Mouse (Mus musculus) hindlimb bud, embryonic 11.5 days (tissue): ENCODE data around the gene Supt7l.
A peak's percentile ranks its signal among the peaks of the same experiment; 100 is the strongest.
"Not testable (repeated sequence)": the region's sequence is repeated elsewhere in the genome, so short reads cannot be mapped to it uniquely, and the experiment has no call there.

Experiments used
- DNase-seq: peaks from one replicate; pipeline ENCODE4 v3.0.0-alpha.2; 2012; ENCODE audit warnings: low read depth, low spot score; ENCODE audit errors: extremely low spot score

Supt7l gene

DNA sequence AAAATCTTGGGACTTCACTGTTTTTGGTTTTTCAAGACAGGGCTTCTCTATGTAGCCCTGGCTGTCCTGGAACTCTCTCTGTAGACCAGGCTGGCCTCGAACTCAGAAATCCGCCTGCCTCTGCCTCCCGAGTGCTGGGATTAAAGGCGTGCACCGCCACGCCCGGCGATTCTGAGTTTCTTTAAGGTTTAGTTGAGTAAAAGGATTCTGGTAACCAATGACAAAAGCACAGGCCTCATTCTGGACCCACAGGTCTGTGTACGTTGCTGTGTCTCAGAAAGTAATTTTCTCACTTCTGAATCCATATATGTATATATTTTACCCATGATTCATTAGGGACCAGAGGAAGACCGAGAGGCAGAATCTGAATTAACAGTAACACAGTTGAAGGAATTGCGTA, at the start of gene Supt7l:
TSS of gene Supt7l (minus strand) at position 101 of the 400 bp plus-strand sequence.
- DNase-seq = not testable (repeated sequence)

- DNase-seq = no peak
Observed at GRCm38 (mm10) chr5:31576539-31576975, 49.0 kb upstream of the Supt7l start.

GRCm38 (mm10) chr5:31573722-31574121, 46.1 kb upstream of the Supt7l start:
- DNase-seq = no peak

DNA sequence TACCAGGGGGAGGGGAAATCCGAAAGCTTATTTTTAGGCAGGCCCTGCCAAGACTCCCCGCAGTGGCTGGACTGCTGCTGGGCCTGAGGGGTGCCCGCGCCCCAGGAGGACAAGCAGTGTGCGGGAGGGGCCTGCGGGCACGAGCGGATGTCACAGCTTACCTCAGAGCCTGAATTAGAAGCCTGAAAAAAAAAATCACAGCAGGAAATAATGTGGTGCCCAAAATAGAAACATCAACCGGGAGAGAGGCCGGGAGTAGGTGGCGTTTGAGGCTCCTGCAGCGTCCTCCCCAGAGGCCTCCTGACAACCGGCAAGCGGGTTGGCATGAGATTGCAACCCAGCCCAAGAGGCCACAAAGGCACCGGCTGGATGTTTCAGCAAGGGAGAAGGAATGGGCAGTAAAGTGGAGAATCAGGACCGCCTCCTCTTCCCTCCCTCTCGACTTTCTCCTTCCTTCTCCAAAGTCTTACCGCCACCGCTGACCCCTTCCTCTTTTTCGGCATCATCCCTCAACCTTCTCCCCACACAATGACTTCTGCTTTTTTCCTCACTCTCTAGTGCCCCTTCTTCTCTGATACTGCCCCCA, 43.5 kb upstream of the Supt7l start:
- DNase-seq = no peak

DNA sequence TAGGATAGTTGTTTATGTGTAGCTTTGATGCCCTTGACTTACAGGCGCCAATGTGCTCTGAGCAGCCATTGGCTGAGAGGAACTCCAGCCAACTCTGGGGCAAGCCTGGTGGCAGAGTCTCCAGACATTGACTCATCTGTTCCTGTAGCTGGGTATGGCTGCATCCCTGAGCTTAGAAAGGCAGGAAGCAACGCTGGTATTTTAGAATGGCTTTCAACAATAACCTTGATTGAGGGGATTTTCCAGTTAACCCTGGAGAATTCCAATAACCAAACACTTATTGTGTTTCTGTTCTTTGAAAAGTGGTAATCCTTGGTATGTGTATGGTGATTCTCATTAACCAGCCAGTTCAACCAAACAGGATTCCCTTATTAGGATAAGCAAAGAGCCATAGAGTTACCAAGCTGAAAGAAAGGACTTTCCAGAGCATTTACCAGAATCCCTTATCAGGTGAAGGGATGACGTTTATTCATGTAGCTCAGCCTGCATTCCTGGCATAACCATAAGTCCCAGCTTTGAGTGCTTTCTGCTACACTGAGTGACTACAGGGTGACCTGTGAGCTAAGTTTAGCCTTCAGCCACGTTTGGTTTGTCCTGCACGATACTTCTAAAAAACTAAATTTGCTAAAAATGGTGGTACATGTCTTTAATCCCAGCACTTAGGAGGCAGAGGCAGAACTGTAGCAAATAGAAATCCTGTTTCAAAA, 40.5 kb upstream of the Supt7l start:
- no peak for DNase-seq

DNA sequence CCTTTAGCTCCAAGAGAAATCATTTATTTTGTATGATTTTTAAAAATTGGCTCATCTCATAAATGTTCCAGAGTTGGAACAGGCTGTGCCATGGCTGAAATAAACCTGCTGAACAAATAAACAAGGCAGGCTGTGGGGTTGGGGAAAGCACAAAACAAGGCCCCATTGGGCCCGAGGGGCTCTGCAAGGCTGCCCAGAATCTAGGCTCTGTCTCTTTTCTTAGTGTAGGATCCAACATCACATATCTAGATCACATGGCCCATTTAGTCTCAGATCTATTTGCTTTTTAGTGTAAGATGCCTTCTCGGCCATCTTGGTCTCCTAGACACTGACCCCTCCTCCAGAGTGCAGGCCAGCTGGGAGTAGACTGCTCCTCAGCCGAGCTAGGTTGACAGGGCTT, 38.9 kb upstream of the Supt7l start:
- DNase-seq = no peak

DNA sequence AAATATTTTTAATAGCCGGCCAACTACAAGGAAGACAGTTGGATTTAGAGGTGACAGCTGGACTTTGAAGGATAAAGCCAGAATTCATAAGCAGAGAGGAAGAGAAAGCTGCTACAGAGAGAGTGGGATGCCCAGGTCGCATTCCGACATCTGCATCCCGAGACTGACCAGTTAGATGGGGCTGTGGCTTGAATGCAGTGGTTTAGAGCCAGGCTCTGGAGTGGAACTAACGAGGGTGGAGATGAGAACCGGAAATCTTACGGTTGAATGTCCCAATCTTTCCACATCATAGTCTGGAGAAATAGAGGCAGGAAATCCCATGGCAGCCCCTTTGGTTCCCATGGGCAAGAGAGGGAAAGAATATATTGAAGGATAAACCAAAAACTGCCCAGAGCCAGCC, 38.4 kb upstream of the Supt7l start:
- DNase-seq = no peak

GRCm38 (mm10) chr5:31564976-31565375, 37.4 kb upstream of the Supt7l start:
- DNase-seq = no peak

GRCm38 (mm10) chr5:31563905-31564304, 36.3 kb upstream of the Supt7l start:
- DNase-seq = no peak

DNA sequence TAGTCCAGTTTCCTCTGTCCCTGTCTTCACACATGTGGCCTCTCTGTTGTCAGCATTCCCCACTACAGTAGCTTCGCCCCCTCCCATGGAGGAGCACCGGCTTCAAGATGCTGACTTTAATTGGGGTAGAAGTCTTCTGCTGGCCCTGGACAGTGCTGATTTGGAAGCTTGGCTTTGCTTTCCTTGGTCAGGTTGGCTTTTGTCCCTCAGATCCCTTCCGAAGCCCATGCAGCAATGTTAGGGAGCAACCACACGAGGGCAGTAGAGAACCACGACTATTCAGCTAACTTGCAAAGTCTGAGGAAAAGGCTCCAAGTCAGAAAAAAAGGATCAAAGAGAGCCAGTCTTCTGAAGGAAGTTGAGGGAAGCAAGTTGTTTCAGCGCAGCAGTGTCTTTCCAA, 35.9 kb upstream of the Supt7l start:
- DNase-seq = peak; percentile 81

DNA sequence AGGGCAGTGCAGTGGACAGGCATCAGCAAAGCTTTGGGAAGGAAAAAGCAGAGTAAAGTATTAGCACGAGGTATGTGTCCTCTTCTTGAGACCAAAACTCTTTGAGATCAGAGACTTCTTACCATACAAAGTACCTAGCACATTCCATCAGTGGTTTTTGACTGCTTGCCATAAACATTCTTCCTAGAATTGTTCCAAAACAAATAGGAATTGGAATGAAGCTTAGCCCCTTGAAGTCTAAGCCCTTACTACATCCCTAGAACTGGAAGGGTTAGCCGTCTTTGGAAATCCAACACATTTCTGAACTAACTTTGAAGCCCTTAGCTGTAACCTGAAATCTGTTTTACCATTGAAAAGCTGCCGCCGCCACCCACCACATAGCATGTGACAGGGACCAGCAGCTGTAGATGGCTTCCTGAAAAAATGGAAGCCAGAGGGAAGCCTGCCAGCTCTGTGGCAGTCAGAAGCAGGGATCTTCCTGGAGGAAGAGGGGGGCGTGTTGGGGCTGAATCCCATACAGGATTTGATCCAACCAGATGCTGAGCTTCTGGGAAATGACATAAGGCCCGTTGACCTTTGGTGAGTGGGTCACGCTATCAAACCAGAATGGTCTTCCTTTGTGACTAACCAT, 34.5 kb upstream of the Supt7l start:
- DNase-seq = no peak

GRCm38 (mm10) chr5:31560352-31560751, 32.7 kb upstream of the Supt7l start:
- no peak for DNase-seq

- DNase-seq = no peak
Observed at GRCm38 (mm10) chr5:31559401-31559800, 31.8 kb upstream of the Supt7l start.

DNA sequence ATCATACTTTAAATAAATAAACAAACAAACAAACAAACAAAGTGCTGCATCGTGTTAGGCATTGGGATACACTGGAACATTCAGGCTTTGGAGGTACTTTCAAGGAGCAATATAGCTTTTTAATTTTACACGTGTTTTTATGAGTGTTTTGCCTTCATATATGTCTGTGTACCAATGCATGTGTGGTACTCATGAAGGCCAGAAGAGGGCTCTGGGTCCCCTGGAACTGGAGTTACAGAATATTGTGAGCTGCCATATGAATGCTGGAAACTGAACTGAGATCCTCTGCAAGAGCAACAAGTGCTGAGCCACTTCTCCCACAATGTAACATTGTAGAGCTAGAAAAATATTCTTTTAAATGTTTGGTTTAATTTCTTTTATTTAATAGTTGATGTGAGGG, 7.6 kb upstream of the Supt7l start:
- no peak for DNase-seq

DNA sequence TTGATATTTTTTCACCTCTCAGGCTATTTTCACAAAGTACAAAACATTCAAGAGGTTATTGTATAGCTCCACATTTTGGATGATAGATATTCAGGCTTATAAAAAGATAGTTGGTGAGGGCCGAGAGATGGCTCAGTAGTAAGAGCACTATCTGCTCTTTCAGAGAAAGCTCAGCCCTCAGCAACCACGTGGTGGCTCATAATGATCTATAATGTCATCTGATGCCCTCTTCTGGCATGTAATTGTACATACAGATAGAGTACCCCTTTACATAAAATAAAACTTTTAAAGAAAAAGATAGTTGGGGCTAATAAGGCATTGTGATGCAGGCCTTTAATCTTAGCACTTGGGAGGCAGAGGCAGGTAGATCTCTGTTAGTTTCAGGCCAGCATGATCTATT, 953 bp upstream of the Supt7l start:
- DNase-seq = no peak

GRCm38 (mm10) chr5:31527117-31527680, 408 bp downstream of the Supt7l start:
- no peak for DNase-seq

- peak; percentile 81 for DNase-seq
Observed at GRCm38 (mm10) chr5:31526354-31527116, 1.1 kb downstream of the Supt7l start, which contains the start of gene Slc4a1ap. Slc4a1ap (plus strand) TSS chr5:31526995.

- no peak for DNase-seq
Observed at GRCm38 (mm10) chr5:31520556-31520955, 7.1 kb downstream of the Supt7l start.

- no peak for DNase-seq
Observed at GRCm38 (mm10) chr5:31512481-31512880, 15.1 kb downstream of the Supt7l start.

DNA sequence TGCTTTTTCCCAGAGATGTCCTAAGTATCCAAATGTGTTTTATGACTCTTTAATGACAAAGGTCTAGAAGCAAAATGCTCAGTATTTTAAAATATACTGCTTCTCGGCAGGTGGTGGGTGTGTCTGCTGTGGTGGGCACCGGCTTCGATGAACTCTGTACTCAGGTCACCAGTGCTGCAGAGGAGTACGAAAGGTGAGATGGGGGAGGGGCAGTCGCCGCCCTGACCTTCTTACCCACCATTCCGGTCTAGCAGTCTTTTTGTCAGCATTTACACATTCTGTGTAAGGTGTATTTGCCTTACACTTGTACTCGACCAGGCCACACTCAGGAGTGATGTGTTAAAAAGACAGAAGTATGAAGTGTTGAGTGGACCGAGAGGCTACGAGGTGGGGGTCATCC, 22.8 kb downstream of the Supt7l start:
- DNase-seq = no peak
